Mouse (Mus musculus): ENCODE data around the gene Gm49378. TPM values are rescaled to one million over a fixed set of nuclear protein-coding genes. Genes with fewer than 3 reads are reported as not detected.

Gm49378 gene
- polyA plus RNA-seq, 1 experiment from 2014 or later = 1.4 TPM

GRCm38 (mm10) chr14:55585566-55585960, 52.1 kb downstream of the Gm49378 start:
- DNase-seq = peak; percentile 59
- WGBS (ENCODE audit: insufficient replicate concordance) = 6% methylated on average over 6 of the region's 6 CpGs
- Histone ChIP-seq H3K9ac (peak overlapping the region; percentile 85), H3K4me1 (replicated peaks) (peaks cover 74% of the 10 kb centered on the region), H3K36me3 (peaks cover 46% of the 10 kb centered on the region), H3K4me2 (peak overlapping the region; percentile 97), H3K27ac (peak overlapping the region; percentile 96), H3K27me3 (no peaks in the 10 kb centered on the region), H3K4me3 (replicated peaks) (peak overlapping the region; percentile 81), H3K9me3 (replicated peaks) (no peaks in the 10 kb centered on the region)
- ATAC-seq (ENCODE audit: low read depth) = peak; percentile 63

- peak within 1 kb of the TSS; percentile 96 for H3K27ac ChIP-seq
- peak within 1 kb of the TSS; percentile 81 for H3K4me3 ChIP-seq (replicated peaks)
- under 1% methylated on average over 43 of the region's 43 CpGs for WGBS (ENCODE audit: insufficient replicate concordance)
- peak; percentile 95 for ATAC-seq (ENCODE audit: low read depth)
- H3K4me1 ChIP-seq (replicated peaks) = peaks cover 72% of the 10 kb centered on the region
- peak within 1 kb of the TSS; percentile 97 for H3K4me2 ChIP-seq
- H3K27me3 ChIP-seq = no peaks in the 10 kb centered on the region
- H3K36me3 ChIP-seq = peaks cover 52% of the 10 kb centered on the region
- peak within 1 kb of the TSS; percentile 85 for H3K9ac ChIP-seq
- H3K9me3 ChIP-seq (replicated peaks) = no peaks in the 10 kb centered on the region
- DNase-seq = peak; percentile 89
Observed at GRCm38 (mm10) chr14:55584702-55585565, 52.8 kb downstream of the Gm49378 start, which contains the start of gene Emc9. Emc9 (minus strand) TSS chr14:55585302.

- DNase-seq (no peak), ATAC-seq (ENCODE audit: low read depth) (no peak)
- Histone ChIP-seq H3K4me2 (peak overlapping the region; percentile 97), H3K9ac (peak overlapping the region; percentile 85), H3K27me3 (no peaks in the 10 kb centered on the region), H3K9me3 (replicated peaks) (no peaks in the 10 kb centered on the region), H3K4me1 (replicated peaks) (peaks cover 72% of the 10 kb centered on the region), H3K36me3 (peaks cover 55% of the 10 kb centered on the region), H3K4me3 (replicated peaks) (peak overlapping the region; percentile 81), H3K27ac (peak overlapping the region; percentile 96)
- WGBS (ENCODE audit: insufficient replicate concordance) = 22% methylated on average over 5 of the region's 5 CpGs
Observed at GRCm38 (mm10) chr14:55584303-55584701, 53.4 kb downstream of the Gm49378 start.

- no peak overlapping the region for H3K4me3 ChIP-seq (replicated peaks)
- no peak for DNase-seq
- peak overlapping the region; percentile 20; the same call in 1 of the 2 replicates for H3K27ac ChIP-seq
- no peak overlapping the region for H3K9ac ChIP-seq
- WGBS (ENCODE audit: insufficient replicate concordance) = 73% methylated on average over 9 of the region's 9 CpGs
- no peaks in the 10 kb centered on the region for H3K9me3 ChIP-seq (replicated peaks)
- H3K36me3 ChIP-seq = peaks cover 35% of the 10 kb centered on the region
- H3K27me3 ChIP-seq = no peaks in the 10 kb centered on the region
- H3K4me1 ChIP-seq (replicated peaks) = peaks cover 73% of the 10 kb centered on the region
- H3K4me2 ChIP-seq = no peak overlapping the region
- no peak for ATAC-seq (ENCODE audit: low read depth)
Observed at GRCm38 (mm10) chr14:55581981-55582681, 55.6 kb downstream of the Gm49378 start.

- H3K4me3 ChIP-seq (replicated peaks) = no peak overlapping the region
- H3K9me3 ChIP-seq (replicated peaks) = no peaks in the 10 kb centered on the region
- WGBS (ENCODE audit: insufficient replicate concordance) = 90% methylated on average over 16 of the region's 16 CpGs
- H3K27me3 ChIP-seq = no peaks in the 10 kb centered on the region
- H3K9ac ChIP-seq = no peak overlapping the region
- no peak for ATAC-seq (ENCODE audit: low read depth)
- peaks cover 31% of the 10 kb centered on the region for H3K36me3 ChIP-seq
- H3K27ac ChIP-seq = peak overlapping the region; percentile 16; the same call in 1 of the 2 replicates
- no peak for DNase-seq
- peaks cover 65% of the 10 kb centered on the region for H3K4me1 ChIP-seq (replicated peaks)
- H3K4me2 ChIP-seq = no peak overlapping the region
Observed at GRCm38 (mm10) chr14:55580731-55581130, 57.0 kb downstream of the Gm49378 start.

- peak overlapping the region; percentile 90 for H3K27ac ChIP-seq
- peaks cover 31% of the 10 kb centered on the region for H3K36me3 ChIP-seq
- ATAC-seq (ENCODE audit: low read depth) (no peak), DNase-seq (no peak)
- H3K27me3 ChIP-seq = no peaks in the 10 kb centered on the region
- WGBS (ENCODE audit: insufficient replicate concordance) = 85% methylated on average over 23 of the region's 23 CpGs
- H3K9me3 ChIP-seq (replicated peaks) = no peaks in the 10 kb centered on the region
- H3K4me2 ChIP-seq = peak overlapping the region; percentile 92
- peak overlapping the region; percentile 92; the same call in 1 of the 2 replicates for H3K9ac ChIP-seq
- H3K4me3 ChIP-seq (replicated peaks) = peak overlapping the region; percentile 83
- peaks cover 66% of the 10 kb centered on the region for H3K4me1 ChIP-seq (replicated peaks)
Observed at GRCm38 (mm10) chr14:55579511-55580496, 57.9 kb downstream of the Gm49378 start.

Other genes starting within 250 kb of the Gm49378 start
- 78.9 and 80.8 TPM in 2 replicates for gene Dhrs4, start 159.1 kb downstream of the Gm49378 start, polyA plus RNA-seq (2015; fragmentation: Nextera tagmentation; extraction: Ambion mirVana)
- gene Carmil3, start 147.2 kb downstream of the Gm49378 start, polyA plus RNA-seq (2015; fragmentation: Nextera tagmentation; extraction: Ambion mirVana) = 0.55 and 0.58 TPM in 2 replicates
- gene Cpne6, start 127.5 kb downstream of the Gm49378 start, polyA plus RNA-seq (2015; fragmentation: Nextera tagmentation; extraction: Ambion mirVana) = 0.09 TPM in 1 of 2 replicates, not detected in the other
- not detected in 2 replicates for gene Nrl, start 112.9 kb downstream of the Gm49378 start, polyA plus RNA-seq (2015; fragmentation: Nextera tagmentation; extraction: Ambion mirVana)
- 32.2 and 34.5 TPM in 2 replicates for gene Pck2, start 97.6 kb downstream of the Gm49378 start, polyA plus RNA-seq (2015; fragmentation: Nextera tagmentation; extraction: Ambion mirVana)
- 48.9 and 59.1 TPM in 2 replicates for gene Dcaf11, start 77.9 kb downstream of the Gm49378 start, polyA plus RNA-seq (2015; fragmentation: Nextera tagmentation; extraction: Ambion mirVana)
- gene A730061H03Rik, start 77.5 kb downstream of the Gm49378 start, polyA plus RNA-seq (2015; fragmentation: Nextera tagmentation; extraction: Ambion mirVana) = 1.6 and 1.8 TPM in 2 replicates
- 0.51 and 0.53 TPM in 2 replicates for gene Fitm1, start 62.3 kb downstream of the Gm49378 start, polyA plus RNA-seq (2015; fragmentation: Nextera tagmentation; extraction: Ambion mirVana)
- gene Psme1, start 59.8 kb downstream of the Gm49378 start, polyA plus RNA-seq (2015; fragmentation: Nextera tagmentation; extraction: Ambion mirVana) = 103 and 111 TPM in 2 replicates
- gene Emc9, start 52.6 kb downstream of the Gm49378 start, polyA plus RNA-seq (2015; fragmentation: Nextera tagmentation; extraction: Ambion mirVana) = 31.9 and 35.8 TPM in 2 replicates
- 202 and 224 TPM in 2 replicates for gene Psme2, start 46.8 kb downstream of the Gm49378 start, polyA plus RNA-seq (2015; fragmentation: Nextera tagmentation; extraction: Ambion mirVana)
- gene Rnf31, start 46.2 kb downstream of the Gm49378 start, polyA plus RNA-seq (2015; fragmentation: Nextera tagmentation; extraction: Ambion mirVana) = 9.0 and 12.6 TPM in 2 replicates
- 14.8 and 16.4 TPM in 2 replicates for gene Irf9, start 34.3 kb downstream of the Gm49378 start, polyA plus RNA-seq (2015; fragmentation: Nextera tagmentation; extraction: Ambion mirVana)
- 1.6 and 1.7 TPM in 2 replicates for gene Rec8, start 19.9 kb downstream of the Gm49378 start, polyA plus RNA-seq (2015; fragmentation: Nextera tagmentation; extraction: Ambion mirVana)
- gene Ipo4, start 1.9 kb downstream of the Gm49378 start, polyA plus RNA-seq (2015; fragmentation: Nextera tagmentation; extraction: Ambion mirVana) = 35.2 and 36.5 TPM in 2 replicates
- gene Tm9sf1, start 5.9 kb upstream of the Gm49378 start, polyA plus RNA-seq (2015; fragmentation: Nextera tagmentation; extraction: Ambion mirVana) = 53.3 and 59.4 TPM in 2 replicates
- 0.16 and 0.27 TPM in 2 replicates for gene Tssk4, start 12.3 kb upstream of the Gm49378 start, polyA plus RNA-seq (2015; fragmentation: Nextera tagmentation; extraction: Ambion mirVana)
- gene Mdp1, start 22.6 kb upstream of the Gm49378 start, polyA plus RNA-seq (2015; fragmentation: Nextera tagmentation; extraction: Ambion mirVana) = 23.1 and 24.2 TPM in 2 replicates
- gene Gmpr2, start 34.0 kb upstream of the Gm49378 start, polyA plus RNA-seq (2015; fragmentation: Nextera tagmentation; extraction: Ambion mirVana) = 29.6 and 33.0 TPM in 2 replicates
- 325 TPM in 2 replicates for gene Nedd8, start 34.2 kb upstream of the Gm49378 start, polyA plus RNA-seq (2015; fragmentation: Nextera tagmentation; extraction: Ambion mirVana)
- 21.1 and 26.3 TPM in 2 replicates for gene Tinf2, start 43.9 kb upstream of the Gm49378 start, polyA plus RNA-seq (2015; fragmentation: Nextera tagmentation; extraction: Ambion mirVana)
- gene Tgm1, start 76.0 kb upstream of the Gm49378 start, polyA plus RNA-seq (2015; fragmentation: Nextera tagmentation; extraction: Ambion mirVana) = 1.5 and 2.0 TPM in 2 replicates
- 12.9 and 14.7 TPM in 2 replicates for gene Rabggta, start 84.4 kb upstream of the Gm49378 start, polyA plus RNA-seq (2015; fragmentation: Nextera tagmentation; extraction: Ambion mirVana)
- gene Dhrs1, start 107.8 kb upstream of the Gm49378 start, polyA plus RNA-seq (2015; fragmentation: Nextera tagmentation; extraction: Ambion mirVana) = 36.1 and 36.4 TPM in 2 replicates
- 41.9 and 42.8 TPM in 2 replicates for gene Nop9, start 107.8 kb upstream of the Gm49378 start, polyA plus RNA-seq (2015; fragmentation: Nextera tagmentation; extraction: Ambion mirVana)
- 21.1 and 21.3 TPM in 2 replicates for gene Cideb, start 120.6 kb upstream of the Gm49378 start, polyA plus RNA-seq (2015; fragmentation: Nextera tagmentation; extraction: Ambion mirVana)
- gene Ltb4r2, start 123.5 kb upstream of the Gm49378 start, polyA plus RNA-seq (2015; fragmentation: Nextera tagmentation; extraction: Ambion mirVana) = 0.92 and 1.3 TPM in 2 replicates
- 4.4 and 4.6 TPM in 2 replicates for gene Ltb4r1, start 128.1 kb upstream of the Gm49378 start, polyA plus RNA-seq (2015; fragmentation: Nextera tagmentation; extraction: Ambion mirVana)
- 1.8 and 2.2 TPM in 2 replicates for gene Adcy4, start 146.2 kb upstream of the Gm49378 start, polyA plus RNA-seq (2015; fragmentation: Nextera tagmentation; extraction: Ambion mirVana)
- 20.4 and 22.1 TPM in 2 replicates for gene Ripk3, start 151.0 kb upstream of the Gm49378 start, polyA plus RNA-seq (2015; fragmentation: Nextera tagmentation; extraction: Ambion mirVana)
- 1.5 and 1.8 TPM in 2 replicates for gene Nfatc4, start 185.2 kb upstream of the Gm49378 start, polyA plus RNA-seq (2015; fragmentation: Nextera tagmentation; extraction: Ambion mirVana)
- gene Nynrin, start 216.1 kb upstream of the Gm49378 start, polyA plus RNA-seq (2015; fragmentation: Nextera tagmentation; extraction: Ambion mirVana) = 2.2 and 3.1 TPM in 2 replicates
- gene Cbln3, start 246.5 kb upstream of the Gm49378 start, polyA plus RNA-seq (2015; fragmentation: Nextera tagmentation; extraction: Ambion mirVana) = 0.10 and 0.13 TPM in 2 replicates
- 6.8 and 7.6 TPM in 2 replicates for gene Khnyn, start 247.1 kb upstream of the Gm49378 start, polyA plus RNA-seq (2015; fragmentation: Nextera tagmentation; extraction: Ambion mirVana)

Measured in liver, embryonic 13.5 days (tissue).